Mouse (Mus musculus) forebrain, embryonic 10.5 days (tissue): ENCODE data around the gene Spata25. TPM values are rescaled to one million over a fixed set of nuclear protein-coding genes. Genes with fewer than 3 reads are reported as not detected.
"Not testable (repeated sequence)": the region's sequence is repeated elsewhere in the genome, so short reads cannot be mapped to it uniquely, and the experiment has no call there.

Experiments
- DNase-seq: peaks from one replicate; pipeline ENCODE4 v3.0.0-alpha.2; 2017; ENCODE audit warnings: low spot score; ENCODE audit errors: extremely low spot score
- H3K27ac ChIP-seq: fragments of 300-500 bp; sonication (generic); 2 replicates; pipeline ENCODE4 v1.5.1; 2016; ENCODE audit warnings: mild to moderate bottlenecking
- H3K27me3 ChIP-seq: fragments of 300-500 bp; sonication (generic); 2 replicates; pipeline ENCODE4 v1.6.1; 2016; ENCODE audit warnings: mild to moderate bottlenecking; ENCODE audit not compliant: poor library complexity, severe bottlenecking
- H3K36me3 ChIP-seq: fragments of 300-500 bp; sonication (generic); replicated peaks from 2 replicates; pipeline ENCODE4 v1.6.1; 2016; ENCODE audit warnings: mild to moderate bottlenecking, moderate library complexity
- H3K4me1 ChIP-seq: fragments of 300-500 bp; sonication (generic); 2 replicates; pipeline ENCODE4 v1.6.1; 2016
- H3K4me3 ChIP-seq: fragments of 300-500 bp; sonication (generic); 2 replicates; pipeline ENCODE4 v1.5.1; 2016; ENCODE audit warnings: mild to moderate bottlenecking, moderate library complexity
- H3K9me3 ChIP-seq: fragments of 300-500 bp; sonication (generic); 2 replicates; pipeline ENCODE4 v1.6.1; 2016; ENCODE audit warnings: mild to moderate bottlenecking, moderate library complexity
- WGBS: fragments of 180-500 bp; shearing (Covaris S2); methylation state at CpG from one replicate; pipeline ENCODE4 v1.1.7; 2016; 5-methylcytosine and 5-hydroxymethylcytosine counted together
- polyA plus RNA-seq: library from polyadenylated mRNA; unstranded; fragments of >200 nt; fragmentation: Nextera tagmentation; extraction: Ambion mirVana; gene quantifications from 2 replicates; pipeline ENCODE4 v1.2.1, GENCODE M21; 2016

Spata25 gene
- polyA plus RNA-seq, 1 experiment from 2014 or later: 0.19 TPM

GRCm38 (mm10) chr2:164817703-164818102 lies 10.6 kb downstream of the Spata25 start:
- Histone ChIP-seq H3K27me3 (no peaks in the 10 kb centered on the region), H3K9me3 (no peaks in the 10 kb centered on the region), H3K27ac (no peak overlapping the region), H3K4me3 (no peak overlapping the region), H3K4me1 (peaks cover 12% of the 10 kb centered on the region), H3K36me3 (peaks cover 28% of the 10 kb centered on the region)
- WGBS: 72% methylated on average over 5 of the region's 5 CpGs
- DNase-seq: no peak

- DNase-seq: no peak
- Histone ChIP-seq H3K36me3 (peaks cover 29% of the 10 kb centered on the region), H3K27ac (no peak overlapping the region), H3K4me3 (no peak overlapping the region), H3K4me1 (peaks cover 7% of the 10 kb centered on the region), H3K27me3 (no peaks in the 10 kb centered on the region), H3K9me3 (no peaks in the 10 kb centered on the region)
- 92% methylated on average over 6 of the region's 6 CpGs for WGBS
Observed at GRCm38 (mm10) chr2:164817206-164817605, 11.1 kb downstream of the Spata25 start.

GRCm38 (mm10) chr2:164815821-164816220 lies 12.5 kb downstream of the Spata25 start:
- peaks cover 3% of the 10 kb centered on the region; the same call in 1 of the 2 replicates for H3K4me1 ChIP-seq
- H3K27me3 ChIP-seq: no peaks in the 10 kb centered on the region
- H3K36me3 ChIP-seq: peaks cover 19% of the 10 kb centered on the region
- no peak overlapping the region for H3K27ac ChIP-seq
- whole genome bisulfite sequencing: 95% methylated on average over 8 of the region's 8 CpGs
- no peak for DNase-seq
- no peak overlapping the region for H3K4me3 ChIP-seq
- no peaks in the 10 kb centered on the region for H3K9me3 ChIP-seq

- no peak overlapping the region for H3K27ac ChIP-seq
- H3K4me1 ChIP-seq: peaks cover 3% of the 10 kb centered on the region; the same call in 1 of the 2 replicates
- DNase-seq: no peak
- H3K9me3 ChIP-seq: no peaks in the 10 kb centered on the region
- H3K36me3 ChIP-seq: peaks cover 14% of the 10 kb centered on the region
- no peaks in the 10 kb centered on the region for H3K27me3 ChIP-seq
- H3K4me3 ChIP-seq: no peak overlapping the region
- 92% methylated on average over 5 of the region's 5 CpGs for WGBS
Observed at GRCm38 (mm10) chr2:164815348-164815747, 13.0 kb downstream of the Spata25 start.

- Histone ChIP-seq H3K9me3 (no peaks in the 10 kb centered on the region), H3K27me3 (no peaks in the 10 kb centered on the region), H3K4me1 (peaks cover 3% of the 10 kb centered on the region; the same call in 1 of the 2 replicates), H3K36me3 (peaks cover 17% of the 10 kb centered on the region), H3K4me3 (no peak overlapping the region), H3K27ac (no peak overlapping the region)
- DNase-seq: no peak
- 73% methylated on average over 2 of the region's 2 CpGs for WGBS
Observed at GRCm38 (mm10) chr2:164813557-164813956, 14.8 kb downstream of the Spata25 start.

- Histone ChIP-seq H3K4me1 (peaks cover 26% of the 10 kb centered on the region), H3K27ac (no peak overlapping the region), H3K36me3 (peaks cover 25% of the 10 kb centered on the region), H3K4me3 (peak overlapping the region; percentile 90; the same call in 1 of the 2 replicates), H3K9me3 (no peaks in the 10 kb centered on the region), H3K27me3 (no peaks in the 10 kb centered on the region)
- no peak for DNase-seq
- WGBS: 86% methylated on average over 7 of the region's 7 CpGs
Observed at GRCm38 (mm10) chr2:164806614-164807013, 21.7 kb downstream of the Spata25 start.

GRCm38 (mm10) chr2:164805332-164805718 lies 23.0 kb downstream of the Spata25 start:
- 2% methylated on average over 21 of the region's 21 CpGs for WGBS
- peaks cover 26% of the 10 kb centered on the region for H3K4me1 ChIP-seq
- no peak for DNase-seq
- no peaks in the 10 kb centered on the region for H3K27me3 ChIP-seq
- peaks cover 38% of the 10 kb centered on the region for H3K36me3 ChIP-seq
- peak overlapping the region; percentile 90 for H3K4me3 ChIP-seq
- peak overlapping the region; percentile 91 for H3K27ac ChIP-seq
- H3K9me3 ChIP-seq: no peaks in the 10 kb centered on the region

GRCm38 (mm10) chr2:164804533-164805331 lies 23.6 kb downstream of the Spata25 start, which contains the start of the genes Acot8 and Zswim3:
Gene Acot8 (minus strand): TSS chr2:164804882.
Gene Zswim3 (plus strand): TSS chr2:164805098.
- peak within 1 kb of the TSS; percentile 91 for H3K27ac ChIP-seq
- no peaks in the 10 kb centered on the region for H3K9me3 ChIP-seq
- H3K4me3 ChIP-seq: peak within 1 kb of the TSS; percentile 90
- DNase-seq: peak; percentile 95
- H3K36me3 ChIP-seq: peaks cover 44% of the 10 kb centered on the region
- WGBS: under 1% methylated on average over 47 of the region's 47 CpGs
- H3K4me1 ChIP-seq: peaks cover 26% of the 10 kb centered on the region
- H3K27me3 ChIP-seq: no peaks in the 10 kb centered on the region

- Histone ChIP-seq H3K36me3 (peaks cover 46% of the 10 kb centered on the region), H3K4me3 (peak overlapping the region; percentile 90), H3K27me3 (no peaks in the 10 kb centered on the region), H3K27ac (peak overlapping the region; percentile 91), H3K9me3 (no peaks in the 10 kb centered on the region), H3K4me1 (peaks cover 26% of the 10 kb centered on the region)
- DNase-seq: no peak
- WGBS: 60% methylated on average over 1 of the region's 1 CpGs
Observed at GRCm38 (mm10) chr2:164803921-164804313, 24.4 kb downstream of the Spata25 start.

GRCm38 (mm10) chr2:164803201-164803920 lies 25.0 kb downstream of the Spata25 start:
- WGBS: 94% methylated on average over 16 of the region's 16 CpGs
- Histone ChIP-seq H3K4me1 (peaks cover 26% of the 10 kb centered on the region), H3K27ac (0 out of 2 replicates have a peak overlapping the region, but pooled peaks have one; percentile 91), H3K36me3 (peaks cover 46% of the 10 kb centered on the region), H3K27me3 (no peaks in the 10 kb centered on the region), H3K9me3 (no peaks in the 10 kb centered on the region), H3K4me3 (peak overlapping the region; percentile 90)
- no peak for DNase-seq

GRCm38 (mm10) chr2:164800252-164801004 lies 27.9 kb downstream of the Spata25 start:
- Histone ChIP-seq H3K4me1 (peaks cover 14% of the 10 kb centered on the region), H3K27ac (no peak overlapping the region), H3K36me3 (peaks cover 72% of the 10 kb centered on the region), H3K27me3 (no peaks in the 10 kb centered on the region), H3K9me3 (no peaks in the 10 kb centered on the region), H3K4me3 (no peak overlapping the region)
- no peak for DNase-seq
- WGBS: 93% methylated on average over 13 of the region's 13 CpGs

GRCm38 (mm10) chr2:164798554-164798953 lies 29.8 kb downstream of the Spata25 start:
- H3K4me1 ChIP-seq, H3K27ac ChIP-seq, H3K9me3 ChIP-seq, DNase-seq, H3K4me3 ChIP-seq, H3K27me3 ChIP-seq: not testable (repeated sequence)
- H3K36me3 ChIP-seq: peaks cover 88% of the 10 kb centered on the region
- 85% methylated on average over 6 of the region's 6 CpGs for WGBS
